Mouse (Mus musculus): Measurements from ENCODE around the gene Arhgef40. TPM values are rescaled to one million over a fixed set of nuclear protein-coding genes. Genes with fewer than 3 reads are reported as not detected.
A peak's percentile ranks its signal among the peaks of the same experiment; 100 is the strongest.

Gene Arhgef40
- 10 to 100 TPM; 24.2 to 32.0 TPM for total RNA-seq (2021)
- long read RNA-seq, experiment 1, full-length matches to known transcripts, result 9 of 14 reads
- long read RNA-seq, experiment 1, partial matches to known transcripts, result 5 of 14 reads
- long read RNA-seq, experiment 1, other reads (novel, unspliced or antisense), result 0 of 14 reads
- long read RNA-seq, experiment 2, full-length matches to known transcripts, result 18 of 36 reads
- long read RNA-seq, experiment 2, partial matches to known transcripts, result 15 of 36 reads
- long read RNA-seq, experiment 2, other reads (novel, unspliced or antisense), result 3 of 36 reads

DNA sequence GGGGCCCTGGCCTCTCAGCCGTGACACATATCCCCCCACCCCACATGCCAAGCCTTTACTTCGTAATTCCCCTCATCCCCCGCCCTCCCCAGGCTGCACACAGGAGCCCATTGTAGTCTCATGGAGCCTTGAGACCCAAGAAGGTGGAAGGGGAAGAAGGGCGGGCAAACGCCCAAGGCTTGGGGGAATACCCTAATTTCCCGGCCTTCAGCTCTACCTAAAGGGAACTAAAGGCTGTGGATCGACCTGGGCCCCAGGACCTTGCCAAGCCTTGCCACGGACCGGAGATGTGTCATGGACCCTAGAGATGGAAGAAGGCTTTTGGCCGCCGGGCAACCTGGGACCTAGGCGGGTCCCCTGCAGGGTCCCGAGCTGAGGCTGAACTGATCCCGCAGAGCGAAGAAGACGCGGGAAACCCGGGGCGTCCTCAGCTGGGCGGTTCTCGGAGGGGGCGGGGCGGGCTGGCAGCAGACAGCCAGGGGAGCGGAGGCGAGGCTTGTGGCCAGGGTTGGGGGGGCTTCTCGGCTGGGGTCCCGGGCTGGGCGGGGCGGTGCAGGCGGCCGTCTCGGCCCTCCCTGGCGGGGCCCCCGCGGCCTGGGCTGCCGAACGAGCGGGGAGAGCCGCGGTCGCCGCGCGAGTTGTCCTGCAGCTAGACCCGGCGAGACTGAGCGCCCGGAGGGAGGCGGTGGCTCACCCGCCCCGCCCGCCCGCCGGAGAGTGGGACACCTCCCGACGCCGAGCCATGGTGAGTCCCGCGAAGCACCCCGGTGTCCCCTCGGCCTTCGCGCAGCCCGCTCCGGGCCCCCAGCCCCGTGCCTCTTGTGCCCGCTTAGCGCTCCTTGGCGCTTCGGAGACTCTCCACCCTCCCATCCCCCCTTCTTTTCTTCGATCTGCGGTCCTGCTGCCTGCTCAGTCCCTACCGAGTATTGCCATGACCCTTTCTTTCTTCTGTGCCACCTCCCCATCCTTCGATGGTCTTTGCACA lies at the start of gene Arhgef40:
TSS of gene Arhgef40 (plus strand) at position 473 of the 985 bp plus-strand sequence.
- intact Hi-C loops (cut with DNase I; ENCODE audit: low total_unique reads), result loop anchor here (10.0 kb wide), 1 partner anchor 50 kb away; no protein-coding TSS in a partner anchor

DNA sequence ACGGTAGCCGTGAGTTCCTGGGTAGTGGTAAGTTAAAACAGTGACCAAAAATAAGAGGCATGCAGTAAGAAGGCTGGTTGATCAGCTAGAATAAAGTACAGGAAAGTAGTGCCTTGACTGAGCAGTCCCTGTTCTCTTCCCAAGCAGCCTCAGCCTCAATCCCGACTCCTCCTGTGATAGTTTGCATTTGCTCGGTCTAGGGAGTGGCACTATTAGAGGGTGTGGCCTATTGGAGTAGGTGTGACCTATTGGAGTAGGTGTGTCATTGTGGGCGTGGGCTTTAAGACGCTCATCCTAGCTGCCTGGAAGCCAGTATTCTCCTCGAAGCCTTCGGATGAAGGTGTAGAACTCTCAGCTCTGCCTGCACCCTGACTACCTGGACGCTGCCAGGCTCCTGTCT lies 45.5 kb upstream of the Arhgef40 start:
- intact Hi-C loops (cut with DNase I; ENCODE audit: low total_unique reads), result loop anchor here (10.0 kb wide), 1 partner anchor 46 kb away; the partner anchor contains the start of gene Arhgef40
- no peak for DNase-seq

More for the DNA sequence above, at the start of gene Arhgef40:
- DNase-seq, result peak; percentile 87

DNA sequence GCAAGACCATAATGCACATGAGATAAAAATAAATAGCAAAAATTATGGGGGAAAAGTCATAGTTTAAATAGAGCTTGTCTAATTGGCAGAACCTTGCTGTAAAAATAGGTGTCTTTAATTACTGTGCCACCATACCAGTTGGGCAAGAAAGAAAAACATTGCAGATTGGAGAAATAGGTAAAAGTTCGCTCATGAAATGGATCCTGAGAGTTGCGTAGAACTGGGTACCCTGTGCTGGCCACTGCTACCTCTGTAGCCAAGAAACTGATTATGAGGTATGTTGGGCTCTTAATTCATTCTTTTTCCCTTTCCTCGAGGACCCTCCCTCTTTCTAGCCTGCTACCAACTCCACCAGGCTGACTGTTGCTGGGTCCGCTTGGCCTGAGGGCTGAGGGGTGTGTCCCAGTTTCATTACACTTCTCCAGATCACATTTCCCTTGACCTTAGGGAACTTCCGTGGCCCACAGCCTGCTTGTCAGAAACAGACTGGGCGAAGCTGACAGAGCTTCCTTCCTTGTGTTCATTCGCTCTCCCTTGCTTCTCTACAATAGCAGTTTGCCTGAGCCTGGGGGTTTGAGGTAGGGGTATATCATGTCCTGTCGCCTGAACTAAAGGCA lies 43.5 kb upstream of the Arhgef40 start:
- DNase-seq, result peak; percentile 66
- intact Hi-C loops (cut with DNase I; ENCODE audit: low total_unique reads), result loop anchor here (10.0 kb wide), 1 partner anchor 64 kb away; no protein-coding TSS in a partner anchor

DNA sequence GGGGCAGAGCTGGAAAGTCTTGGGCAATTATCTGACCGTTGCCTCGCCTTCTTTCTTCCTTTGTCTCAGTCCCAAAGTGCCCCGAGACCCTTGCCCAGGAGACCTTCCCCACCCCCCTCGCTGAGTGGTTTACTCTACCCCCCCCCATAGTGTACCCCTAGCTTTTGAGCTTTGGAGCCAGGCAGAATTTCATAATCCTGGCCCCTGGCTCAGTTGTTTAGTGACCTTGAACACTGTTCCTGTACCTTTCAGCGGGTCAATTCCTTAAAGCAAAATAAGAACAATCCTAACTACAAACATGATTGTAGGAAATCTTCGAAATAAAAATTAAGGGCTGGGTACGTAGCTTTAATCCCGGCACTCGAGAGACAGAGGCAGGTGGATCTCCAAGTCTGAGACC lies 42.9 kb upstream of the Arhgef40 start:
- intact Hi-C loops (cut with DNase I; ENCODE audit: low total_unique reads), result loop anchor here (10.0 kb wide), 1 partner anchor 63 kb away; no protein-coding TSS in a partner anchor
- DNase-seq, result no peak

DNA sequence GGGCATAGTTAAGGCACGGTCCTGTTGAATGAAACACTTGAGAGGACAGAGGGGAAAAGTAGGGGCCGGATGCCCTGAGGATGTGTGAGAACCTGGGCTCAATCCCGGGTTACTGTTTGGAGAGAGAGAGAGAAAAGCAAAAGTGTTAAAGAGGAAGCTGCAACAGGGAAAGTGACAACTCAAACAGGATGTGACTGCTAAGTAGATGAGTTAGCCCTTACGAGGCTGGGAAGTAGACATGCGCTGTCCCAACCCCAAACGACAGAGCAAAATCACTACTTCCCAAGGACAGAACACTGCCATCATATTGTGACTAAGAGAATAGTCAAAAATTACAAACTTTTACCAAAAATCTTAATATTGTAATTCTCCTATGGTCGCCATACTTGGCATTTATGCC lies 42.3 kb upstream of the Arhgef40 start:
- intact Hi-C loops (cut with DNase I; ENCODE audit: low total_unique reads), result loop anchor here (10.0 kb wide), 1 partner anchor 63 kb away; no protein-coding TSS in a partner anchor
- DNase-seq, result no peak

DNA sequence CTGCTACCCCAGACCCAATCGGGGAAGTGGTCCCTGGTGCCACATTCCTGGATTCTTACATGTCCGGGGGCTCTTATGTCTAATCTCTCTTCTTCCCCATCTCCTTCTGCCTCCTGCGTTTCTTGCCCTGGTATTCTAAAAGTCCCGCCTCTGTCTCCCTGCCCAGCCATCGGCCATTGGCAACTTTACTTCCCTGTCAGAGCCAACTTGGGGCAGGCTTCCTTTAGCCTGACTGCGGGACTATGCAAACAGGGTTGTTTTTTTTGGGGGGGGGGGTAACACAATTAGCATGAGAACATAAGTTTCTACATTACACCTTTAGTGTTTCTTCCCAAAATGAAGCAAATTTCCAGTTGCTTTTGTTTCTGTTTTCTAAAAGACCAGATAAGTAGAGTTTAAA lies 41.2 kb upstream of the Arhgef40 start:
- no peak for DNase-seq
- intact Hi-C loops (cut with DNase I; ENCODE audit: low total_unique reads), result loop anchor here (10.0 kb wide), 1 partner anchor 61 kb away; no protein-coding TSS in a partner anchor

DNA sequence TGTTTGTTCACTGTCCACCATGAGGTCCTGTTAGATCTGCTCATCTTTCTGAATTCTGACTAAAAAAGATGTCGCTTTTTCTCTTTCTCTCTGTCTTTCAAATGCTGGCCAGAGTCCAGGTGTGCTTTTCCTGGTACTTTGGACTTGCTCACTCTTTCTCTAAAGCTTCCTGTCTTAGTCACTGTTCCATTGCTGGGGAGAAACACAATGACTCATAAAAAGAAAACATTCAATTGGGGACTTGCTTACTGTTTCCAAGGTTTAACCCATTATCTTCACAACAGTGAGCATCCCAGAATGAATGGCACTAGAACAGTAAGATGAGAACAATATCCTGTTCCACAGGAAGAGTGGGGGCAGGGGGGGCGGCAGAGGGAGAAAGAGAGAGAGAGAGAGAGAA lies 24.2 kb upstream of the Arhgef40 start:
- DNase-seq, result no peak
- intact Hi-C loops (cut with DNase I; ENCODE audit: low total_unique reads), result no loop called here

DNA sequence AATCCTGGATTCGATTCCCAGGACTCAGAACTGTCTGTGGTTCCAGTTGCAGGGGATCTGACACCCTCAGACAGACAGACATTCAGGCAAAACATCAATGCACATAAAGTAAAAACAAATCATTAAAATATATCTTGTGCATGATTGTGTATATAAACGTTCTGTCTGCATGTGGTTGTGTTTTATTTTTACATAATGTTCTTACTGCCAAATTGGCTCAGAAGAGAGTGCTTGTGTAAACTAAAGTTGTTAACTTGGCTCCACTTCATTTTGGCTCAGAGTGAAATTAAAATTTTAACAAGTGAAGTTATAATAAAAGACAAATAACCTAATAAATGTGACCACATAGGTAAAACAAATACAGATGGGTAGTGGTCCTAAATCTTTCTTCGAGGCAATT lies 17.1 kb upstream of the Arhgef40 start:
- no peak for DNase-seq
- intact Hi-C loops (cut with DNase I; ENCODE audit: low total_unique reads), result no loop called here

DNA sequence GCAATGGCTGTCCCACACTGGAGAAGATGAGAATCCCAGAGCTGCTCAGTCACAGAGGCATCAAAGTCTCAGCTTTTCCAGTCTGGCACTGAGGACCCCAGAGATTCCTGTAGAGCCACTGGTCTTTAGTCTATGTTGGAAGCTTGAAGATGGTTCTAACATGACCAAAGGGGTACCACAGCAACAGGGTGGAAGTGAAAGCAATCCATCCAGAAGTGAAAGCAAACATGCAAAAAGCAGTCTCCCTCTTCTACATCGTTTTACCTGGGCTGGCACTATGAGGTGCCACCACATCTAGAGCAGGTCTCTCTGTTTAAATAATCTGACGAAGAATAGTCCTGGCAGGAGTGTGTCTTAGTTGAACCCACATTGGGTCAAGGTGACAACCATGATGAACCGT lies 5.3 kb upstream of the Arhgef40 start:
- DNase-seq, result no peak
- intact Hi-C loops (cut with DNase I; ENCODE audit: low total_unique reads), result no loop called here

DNA sequence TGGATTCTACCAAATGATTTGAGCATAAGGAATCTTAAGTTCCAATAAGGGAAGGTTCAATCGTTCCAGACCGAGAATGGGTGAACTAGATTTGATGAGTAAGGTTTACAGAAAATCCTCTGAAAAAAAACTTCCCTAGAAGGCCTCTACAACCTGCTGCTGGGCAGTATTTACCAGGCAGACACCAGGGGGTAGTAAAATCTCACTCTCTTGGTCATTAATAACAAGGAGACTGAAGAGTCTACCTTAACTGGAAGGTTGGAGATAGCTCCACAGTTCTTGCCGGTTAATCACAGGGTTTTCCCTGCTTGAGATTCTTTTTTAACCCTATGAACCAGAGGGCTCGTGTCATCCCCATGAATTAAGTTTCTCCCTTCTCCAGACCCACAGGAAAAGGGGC lies 1.3 kb upstream of the Arhgef40 start:
- intact Hi-C loops (cut with DNase I; ENCODE audit: low total_unique reads), result loop anchor here (10.0 kb wide), 1 partner anchor 48 kb away; no protein-coding TSS in a partner anchor
- DNase-seq, result no peak

DNA sequence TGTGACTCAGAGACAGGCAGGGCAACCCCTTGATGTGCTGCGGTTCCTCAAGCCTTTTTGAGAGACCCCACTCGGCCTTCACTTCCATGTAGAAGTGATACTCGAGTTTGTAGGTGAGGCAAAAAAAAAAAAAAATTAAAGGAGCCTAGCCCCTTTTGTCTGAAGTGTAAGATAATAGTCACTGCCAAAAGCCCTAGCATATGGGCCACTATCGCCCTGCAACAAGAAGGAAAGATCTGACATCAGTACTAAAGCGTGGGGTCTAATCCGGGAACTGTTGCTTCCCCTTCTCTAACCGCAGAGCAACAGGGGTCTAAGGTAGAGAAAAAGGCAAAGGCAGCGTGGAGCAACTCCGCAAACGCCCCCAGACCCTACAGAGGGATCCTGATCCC lies 668 bp upstream of the Arhgef40 start:
- no peak for DNase-seq
- intact Hi-C loops (cut with DNase I; ENCODE audit: low total_unique reads), result loop anchor here (10.0 kb wide), 1 partner anchor 49 kb away; no protein-coding TSS in a partner anchor

DNA sequence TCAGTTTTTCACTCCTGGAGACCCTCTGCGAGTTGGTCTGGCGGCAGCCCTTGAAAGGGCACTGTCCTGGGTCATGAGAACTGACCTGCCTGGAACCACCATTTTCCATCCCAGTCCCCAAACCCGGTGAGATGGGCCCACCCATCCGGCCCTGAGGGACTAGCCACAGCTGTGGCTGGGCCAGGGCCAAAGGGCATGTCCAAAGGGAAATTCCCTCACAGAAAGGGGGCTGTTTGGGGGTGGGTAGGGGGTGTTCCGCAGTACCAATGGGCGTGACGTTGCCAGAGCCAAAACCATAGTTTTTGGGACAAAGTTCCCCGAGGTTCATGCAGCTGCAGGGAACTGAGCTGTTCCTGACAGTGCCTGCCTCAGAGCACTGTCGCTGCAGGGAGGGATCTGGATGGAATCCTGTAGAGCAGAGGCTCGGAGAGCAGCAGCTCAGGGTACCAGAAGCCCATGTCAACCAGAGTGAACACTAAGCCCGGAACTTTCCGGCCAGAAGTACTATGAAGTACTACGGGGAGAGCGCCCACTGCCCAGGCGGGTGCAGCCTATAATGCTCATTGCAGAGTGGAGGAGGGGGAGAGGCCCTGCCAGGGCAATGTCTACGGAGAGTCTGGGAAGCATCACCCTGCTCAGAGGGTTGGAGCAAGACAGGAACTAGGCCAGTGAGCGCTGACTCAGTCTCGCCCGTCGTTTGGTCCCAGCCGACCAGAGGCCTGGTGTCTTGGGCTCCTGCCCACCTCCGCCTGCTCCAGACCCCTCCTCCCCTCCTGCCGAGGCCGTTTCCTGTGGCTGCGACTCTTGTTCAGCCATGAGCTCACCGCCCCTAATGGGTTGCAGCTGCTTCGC lies 1.0 kb downstream of the Arhgef40 start:
- intact Hi-C loops (cut with DNase I; ENCODE audit: low total_unique reads), result loop anchor here (10.0 kb wide), 1 partner anchor 51 kb away; no protein-coding TSS in a partner anchor
- DNase-seq, result peak; percentile 94

DNA sequence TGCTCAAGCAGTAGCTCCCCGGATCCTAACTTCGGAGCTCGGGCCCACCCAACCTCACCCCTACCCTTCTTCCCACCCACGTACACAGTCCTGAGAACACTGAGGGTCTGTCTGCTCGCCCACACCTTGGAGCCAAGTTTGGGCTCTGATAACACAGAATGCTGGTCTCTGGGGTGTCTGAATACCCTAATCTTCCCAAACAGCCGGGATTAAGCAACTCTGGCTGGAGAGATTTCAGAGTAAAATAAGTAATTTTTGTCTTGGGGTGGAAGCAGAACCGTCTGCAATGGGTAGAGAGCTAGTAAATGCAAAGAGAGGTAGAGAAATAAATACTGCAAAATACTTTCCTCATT lies 1.6 kb downstream of the Arhgef40 start:
- DNase-seq, result no peak
- intact Hi-C loops (cut with DNase I; ENCODE audit: low total_unique reads), result loop anchor here (10.0 kb wide), 1 partner anchor 51 kb away; no protein-coding TSS in a partner anchor

DNA sequence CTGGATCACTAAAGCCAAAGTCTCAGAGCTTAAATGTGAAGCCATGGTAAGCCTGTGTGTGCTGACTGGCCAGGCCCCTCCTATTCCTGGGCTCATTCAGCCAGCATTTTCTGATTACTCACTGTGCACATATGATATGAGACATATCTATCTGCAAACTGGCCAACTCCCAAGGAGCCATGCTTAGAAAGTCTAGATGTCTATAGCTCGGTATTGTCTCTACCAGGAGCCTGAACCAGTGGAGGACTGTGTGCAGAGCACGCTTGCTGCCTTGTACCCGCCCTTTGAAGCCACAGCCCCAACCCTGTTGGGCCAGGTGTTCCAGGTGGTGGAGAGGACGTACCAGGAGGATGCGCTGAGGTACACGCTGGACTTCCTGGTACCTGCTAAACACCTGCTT lies 2.7 kb downstream of the Arhgef40 start:
- no peak for DNase-seq
- intact Hi-C loops (cut with DNase I; ENCODE audit: low total_unique reads), result loop anchor here (10.0 kb wide), 1 partner anchor 52 kb away; no protein-coding TSS in a partner anchor

DNA sequence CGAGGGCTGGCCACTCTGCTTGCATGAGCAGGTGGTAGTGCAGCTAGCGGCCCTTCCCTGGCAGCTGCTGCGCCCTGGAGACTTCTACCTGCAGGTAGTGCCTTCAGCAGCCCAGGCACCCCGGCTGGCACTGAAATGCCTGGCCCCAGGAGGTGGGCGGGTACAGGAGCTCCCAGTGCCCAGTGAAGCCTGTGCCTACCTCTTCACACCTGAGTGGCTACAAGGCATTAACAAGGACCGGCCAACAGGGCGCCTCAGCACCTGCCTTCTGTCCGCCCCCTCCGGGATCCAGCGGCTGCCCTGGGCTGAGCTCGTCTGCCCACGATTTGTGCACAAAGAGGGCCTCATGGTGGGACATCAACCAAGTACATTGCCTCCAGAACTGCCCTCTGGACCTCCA lies 4.2 kb downstream of the Arhgef40 start:
- DNase-seq, result no peak
- intact Hi-C loops (cut with DNase I; ENCODE audit: low total_unique reads), result loop anchor here (10.0 kb wide), 1 partner anchor 54 kb away; no protein-coding TSS in a partner anchor

DNA sequence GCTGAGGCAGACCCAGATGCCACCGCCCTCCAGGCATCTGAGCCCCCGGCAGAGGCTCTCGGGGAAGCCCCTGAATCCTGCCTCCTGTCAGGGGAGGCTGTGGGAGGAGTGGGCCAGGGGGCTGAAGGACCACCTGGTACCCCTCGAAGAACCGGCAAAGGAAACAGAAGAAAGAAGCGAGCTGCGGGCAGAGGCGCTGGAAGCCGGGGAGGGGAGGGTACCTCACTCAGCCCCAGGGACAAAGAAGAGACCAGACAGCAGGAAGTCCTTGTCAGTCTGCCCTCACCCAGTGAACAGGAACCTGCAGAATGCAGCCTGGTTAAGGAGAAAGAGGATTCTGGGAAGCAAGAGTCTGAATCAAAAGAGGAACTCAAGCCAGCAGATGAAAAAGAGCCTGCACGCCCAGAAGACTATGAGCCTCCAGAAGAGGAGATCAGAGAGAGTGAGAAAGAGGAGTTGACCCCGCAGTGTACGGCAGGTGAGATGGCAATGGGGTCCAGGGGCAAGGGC lies 5.0 kb downstream of the Arhgef40 start:
- intact Hi-C loops (cut with DNase I; ENCODE audit: low total_unique reads), result loop anchor here (10.0 kb wide), 1 partner anchor 55 kb away; no protein-coding TSS in a partner anchor
- DNase-seq, result no peak

DNA sequence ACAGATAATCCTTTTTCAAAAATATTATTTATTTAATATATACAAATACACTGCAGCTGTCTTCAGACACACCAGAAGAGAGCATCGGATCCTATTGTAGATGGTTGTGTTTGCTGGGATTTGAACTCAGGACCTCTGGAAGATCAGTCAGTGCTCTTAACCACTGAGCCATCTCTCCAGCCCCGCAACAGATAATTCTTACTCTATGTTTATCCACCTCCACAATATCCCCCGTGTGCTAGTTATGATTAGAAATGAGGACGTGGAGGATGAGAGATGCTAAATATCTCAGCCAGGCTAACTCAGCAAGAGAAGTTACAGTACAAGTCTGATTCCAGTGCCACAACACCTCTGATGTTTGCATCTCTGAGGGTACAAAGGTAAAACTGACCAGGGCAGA lies 9.9 kb downstream of the Arhgef40 start:
- intact Hi-C loops (cut with DNase I; ENCODE audit: low total_unique reads), result no loop called here
- no peak for DNase-seq

DNA sequence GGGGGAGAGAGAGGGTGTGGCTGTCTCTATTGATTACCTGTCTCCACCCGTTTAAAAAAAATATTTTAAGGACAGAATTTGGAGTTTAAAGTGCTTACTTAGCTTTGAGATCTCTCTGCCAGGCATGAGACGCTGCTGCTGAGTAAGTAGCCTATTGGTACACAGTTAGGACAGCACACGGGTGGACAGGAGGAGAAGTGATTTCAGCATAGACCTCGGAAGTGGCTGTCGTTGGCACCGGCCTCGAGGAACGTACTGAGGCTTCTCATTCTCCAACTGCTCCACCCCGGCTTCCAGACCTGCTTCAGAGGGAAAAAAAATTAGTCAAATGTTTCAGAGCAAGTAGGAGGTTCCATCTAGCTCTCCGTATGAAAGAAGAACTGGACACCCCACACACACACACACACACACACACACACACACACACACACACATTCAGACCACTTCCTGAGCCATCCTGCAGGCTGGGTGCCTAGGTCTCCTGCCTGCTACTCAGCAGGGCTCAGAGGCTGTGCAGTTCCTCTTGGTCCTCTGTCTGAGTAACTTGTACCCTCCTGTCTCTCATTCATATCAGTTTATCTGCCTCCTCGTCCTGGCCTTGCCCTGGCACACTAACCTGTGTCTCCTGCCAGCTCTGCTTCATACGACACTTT lies 10.8 kb downstream of the Arhgef40 start:
- intact Hi-C loops (cut with DNase I; ENCODE audit: low total_unique reads), result loop anchor here (5.0 kb wide), 1 partner anchor 103 kb away; the partner anchor contains the start of gene Slc39a2
- no peak for DNase-seq

Measured in gastrocnemius, postnatal 14 days (tissue).